Mouse (Mus musculus): ENCODE results near the gene Tmem79.
A peak's percentile ranks its signal among the peaks of the same experiment; 100 is the strongest.
"Not testable (repeated sequence)": the region's sequence is repeated elsewhere in the genome, so short reads cannot be mapped to it uniquely, and the experiment has no call there.

Tmem79 gene

GRCm38 (mm10) chr3:88354396-88355165, 18.6 kb upstream of the Tmem79 start:
- peak; percentile 25 for DNase-seq (ENCODE audit: low read depth, low spot score)

- no peak for DNase-seq (ENCODE audit: low read depth, low spot score)
These were observed 17.0 kb upstream of the Tmem79 start for GRCm38 (mm10) chr3:88352907-88353306.

GRCm38 (mm10) chr3:88350732-88351131, 14.8 kb upstream of the Tmem79 start:
- no peak for DNase-seq (ENCODE audit: low read depth, low spot score)

- DNase-seq (ENCODE audit: low read depth, low spot score), result peak; percentile 28
These were observed 3.1 kb upstream of the Tmem79 start for GRCm38 (mm10) chr3:88339006-88339405.

- DNase-seq (ENCODE audit: low read depth, low spot score), result no peak
These were observed 2.4 kb upstream of the Tmem79 start for GRCm38 (mm10) chr3:88338316-88338715.

- no peak for DNase-seq (ENCODE audit: low read depth, low spot score)
These were observed 1.5 kb upstream of the Tmem79 start for GRCm38 (mm10) chr3:88337367-88338020.

- peak; percentile 15 for DNase-seq (ENCODE audit: low read depth, low spot score)
These were observed 403 bp downstream of the Tmem79 start for GRCm38 (mm10) chr3:88335436-88336053.

- no peak for DNase-seq (ENCODE audit: low read depth, low spot score)
These were observed 979 bp downstream of the Tmem79 start for GRCm38 (mm10) chr3:88334902-88335435.

GRCm38 (mm10) chr3:88334029-88334658, 1.8 kb downstream of the Tmem79 start:
- DNase-seq (ENCODE audit: low read depth, low spot score), result no peak

GRCm38 (mm10) chr3:88331282-88331681, 4.7 kb downstream of the Tmem79 start:
- DNase-seq (ENCODE audit: low read depth, low spot score), result no peak

- DNase-seq (ENCODE audit: low read depth, low spot score), result no peak
These were observed 7.0 kb downstream of the Tmem79 start for GRCm38 (mm10) chr3:88328956-88329355.

- peak; percentile 65 for DNase-seq (ENCODE audit: low read depth, low spot score)
These were observed 11.0 kb downstream of the Tmem79 start, which contains the start of gene Glmp for GRCm38 (mm10) chr3:88324951-88325405. TSS of gene Glmp (plus strand) at chr3:88325023.

- DNase-seq (ENCODE audit: low read depth, low spot score), result no peak
These were observed 36.8 kb downstream of the Tmem79 start for GRCm38 (mm10) chr3:88299172-88299571.

- peak; percentile 5 for DNase-seq (ENCODE audit: low read depth, low spot score)
These were observed 38.6 kb downstream of the Tmem79 start for GRCm38 (mm10) chr3:88297321-88297851.

GRCm38 (mm10) chr3:88296561-88297318, 39.2 kb downstream of the Tmem79 start, which contains the start of the genes Tsacc and Cct3:
TSS of gene Tsacc (minus strand) at chr3:88296999.
TSS of gene Cct3 (plus strand) at chr3:88297116.
- peak; percentile 99 for DNase-seq (ENCODE audit: low read depth, low spot score)

GRCm38 (mm10) chr3:88296110-88296560, 39.8 kb downstream of the Tmem79 start:
- no peak for DNase-seq (ENCODE audit: low read depth, low spot score)

GRCm38 (mm10) chr3:88295272-88295671, 40.7 kb downstream of the Tmem79 start:
- not testable (repeated sequence) for DNase-seq (ENCODE audit: low read depth, low spot score)

GRCm38 (mm10) chr3:88291970-88292369, 44.0 kb downstream of the Tmem79 start:
- DNase-seq (ENCODE audit: low read depth, low spot score), result no peak

- DNase-seq (ENCODE audit: low read depth, low spot score), result not testable (repeated sequence)
These were observed 47.7 kb downstream of the Tmem79 start for GRCm38 (mm10) chr3:88288133-88288713.

GRCm38 (mm10) chr3:88287110-88287509, 48.8 kb downstream of the Tmem79 start, which contains the start of gene Gm38392:
TSS of gene Gm38392 (minus strand) at chr3:88287210.
- DNase-seq (ENCODE audit: low read depth, low spot score), result no peak

Data from skeletal muscle tissue, adult 2 months (tissue).